Mouse (Mus musculus): ENCODE measurements around the gene Cc2d1b.

Gene Cc2d1b

GRCm38 (mm10) chr4:108637721-108638120 is 18.0 kb downstream of the Cc2d1b start:
- no peak for DNase-seq (ENCODE audit: low read depth in 1 of 2, low spot score in 2 of 2)

GRCm38 (mm10) chr4:108638752-108639151 is 19.0 kb downstream of the Cc2d1b start:
- DNase-seq (ENCODE audit: low read depth in 1 of 2, low spot score in 2 of 2), result no peak

DNA sequence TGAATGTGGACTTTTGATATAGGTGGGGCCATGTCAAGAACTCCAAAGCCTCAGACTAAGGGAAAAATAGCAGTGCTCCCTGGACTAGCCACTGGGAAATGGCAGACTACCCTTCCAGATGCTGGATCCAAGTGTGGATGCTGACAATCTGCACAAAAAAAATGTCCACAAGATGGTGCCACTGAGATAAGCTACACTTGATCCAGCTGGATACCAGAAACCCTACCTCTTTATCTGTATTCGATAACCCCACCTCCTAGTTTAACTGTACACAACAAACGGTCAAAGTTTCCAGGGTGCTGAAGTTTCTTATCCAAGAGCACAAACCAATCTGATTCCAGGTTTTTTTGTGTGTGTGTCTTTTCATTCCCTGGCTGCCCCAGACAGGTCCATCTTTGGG is 44.7 kb downstream of the Cc2d1b start:
- DNase-seq (ENCODE audit: low read depth in 1 of 2, low spot score in 2 of 2), result no peak
